ENCODE assay signal across 17 mouse cellular contexts in genomic region chr19:48779095-48779765, GRCm38 (mm10).
"Had no signal": no experiment of that assay in that cellular context is flagged by ENCODE, and none has a peak within 500 bp of the region (broad histone marks: within the 10 kb centered on the region; RNA-seq: fewer than 3 reads in every experiment).

No protein-coding gene starts in this region.

- DNase-seq: lung, adult 2 months; lung, postnatal 14 days; lung, postnatal 36 days; right cerebral cortex, postnatal 14 days; thymus, adult 2 months; thymus, postnatal 25 days; thymus, postnatal 4 days had no signal

- H3K4me3 ChIP-seq: lung, embryonic 15.5 days; megakaryocyte, embryonic 14.5 days; midbrain, embryonic 13.5 days; midbrain, embryonic 15.5 days; neural tube, embryonic 12.5 days; stomach, embryonic 15.5 days had no signal

- H3K27ac ChIP-seq: lung, embryonic 15.5 days; macrophage; midbrain, embryonic 13.5 days; midbrain, embryonic 15.5 days; neural tube, embryonic 12.5 days; stomach, embryonic 15.5 days; stomach, postnatal 0 days had no signal

- H3K4me1 ChIP-seq: lung, embryonic 15.5 days; megakaryocyte, embryonic 14.5 days; midbrain, embryonic 15.5 days; neural tube, embryonic 12.5 days; stomach, embryonic 15.5 days had no signal

- H3K36me3 ChIP-seq: lung, embryonic 15.5 days; midbrain, embryonic 15.5 days; neural tube, embryonic 12.5 days; stomach, embryonic 15.5 days had no signal

- H3K9ac ChIP-seq: lung, embryonic 15.5 days; midbrain, embryonic 13.5 days; midbrain, embryonic 15.5 days; neural tube, embryonic 12.5 days; stomach, embryonic 15.5 days had no signal

- ATAC-seq: lung, postnatal 0 days; midbrain, embryonic 13.5 days; midbrain, embryonic 15.5 days had no signal

- H3K9me3 ChIP-seq: lung, embryonic 15.5 days; midbrain, embryonic 13.5 days; midbrain, embryonic 15.5 days; neural tube, embryonic 12.5 days; stomach, embryonic 15.5 days had no signal

- H3K4me2 ChIP-seq: lung, embryonic 15.5 days; midbrain, embryonic 11.5 days; midbrain, embryonic 13.5 days; midbrain, embryonic 15.5 days; neural tube, embryonic 12.5 days; stomach, embryonic 15.5 days had no signal

- H3K27me3 ChIP-seq: lung, embryonic 15.5 days; megakaryocyte, embryonic 14.5 days; midbrain, embryonic 13.5 days; midbrain, embryonic 15.5 days; neural tube, embryonic 12.5 days; stomach, embryonic 15.5 days had no signal
